Mouse (Mus musculus): ENCODE results near the gene Paip2b.
"Not testable (repeated sequence)": the region's sequence is repeated elsewhere in the genome, so short reads cannot be mapped to it uniquely, and the experiment has no call there.

Gene Paip2b

GRCm38 (mm10) chr6:83802033-83802432 lies 29.5 kb downstream of the Paip2b start:
- DNase-seq (ENCODE audit: low spot score in 2 of 2): no peak

DNA sequence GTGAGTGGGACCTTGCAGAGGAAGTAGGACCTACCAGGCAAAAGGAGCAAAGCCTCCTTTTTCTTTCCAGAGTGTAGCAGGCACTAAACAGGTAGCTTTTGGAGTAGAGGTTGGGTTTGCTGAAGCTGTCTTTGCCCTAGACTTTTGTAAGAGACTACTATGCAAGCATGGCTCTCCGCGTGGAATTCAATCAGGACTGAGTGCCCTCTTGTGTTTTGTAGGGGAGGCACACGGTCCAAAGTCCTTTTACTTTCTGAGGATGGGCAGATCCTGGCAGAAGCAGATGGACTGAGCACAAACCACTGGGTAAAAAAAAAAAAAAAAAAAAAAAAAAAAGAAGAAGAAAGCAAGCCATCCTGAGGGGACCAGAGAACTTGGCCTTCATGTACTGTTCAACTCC lies 34.9 kb downstream of the Paip2b start:
- no peak for DNase-seq (ENCODE audit: low spot score in 2 of 2)

GRCm38 (mm10) chr6:83795492-83795900 lies 36.0 kb downstream of the Paip2b start:
- DNase-seq (ENCODE audit: low spot score in 2 of 2): peak in 1 of 2 experiments; percentile 55

GRCm38 (mm10) chr6:83794760-83795296 lies 36.7 kb downstream of the Paip2b start, which contains the start of gene Nagk:
Gene Nagk, plus strand, starts transcription at chr6:83794982.
- DNase-seq (ENCODE audit: low spot score in 2 of 2): peak; percentile 88 to 96

- DNase-seq (ENCODE audit: low spot score in 2 of 2): no peak
These were observed 40.2 kb downstream of the Paip2b start for GRCm38 (mm10) chr6:83791251-83791890.

DNA sequence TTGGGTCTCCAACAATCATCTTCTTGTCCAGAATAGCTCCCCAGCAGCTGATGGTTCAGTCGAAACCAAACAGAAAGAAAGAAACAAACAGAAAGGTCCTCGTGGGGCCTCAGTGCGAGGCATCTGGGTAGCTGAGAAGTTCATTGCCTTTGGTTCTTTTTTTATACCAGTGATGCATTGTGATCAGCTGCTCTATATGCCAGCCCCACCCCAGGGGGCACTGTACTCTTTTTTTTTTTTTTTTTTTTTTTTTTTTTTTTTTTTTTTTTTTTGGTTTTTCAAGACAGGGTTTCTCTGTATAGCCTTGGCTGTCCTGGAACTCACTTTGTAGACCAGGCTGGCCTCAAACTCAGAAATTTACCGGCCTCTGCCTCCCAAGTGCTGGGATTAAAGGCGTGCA lies 41.0 kb downstream of the Paip2b start:
- DNase-seq (ENCODE audit: low spot score in 2 of 2): not testable (repeated sequence)

DNA sequence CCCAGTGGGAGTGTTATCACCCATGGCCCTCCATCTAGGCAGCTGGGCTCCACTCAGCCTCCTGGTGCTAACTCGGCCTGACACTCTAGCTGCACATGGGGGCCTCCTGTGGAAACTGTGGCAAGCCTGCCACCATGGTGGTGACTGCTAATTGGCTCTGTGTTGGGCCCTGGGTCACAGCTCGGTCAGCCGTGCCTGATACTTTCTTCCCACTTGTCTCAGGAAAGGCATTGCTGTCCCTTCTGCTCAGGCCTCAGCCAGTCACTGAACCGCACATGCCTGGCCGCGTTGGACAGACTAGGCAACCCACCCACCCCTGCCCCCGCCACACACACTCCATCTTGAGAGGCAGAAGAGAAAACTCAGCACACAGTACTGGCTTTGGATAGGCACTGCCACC lies 43.0 kb downstream of the Paip2b start:
- DNase-seq (ENCODE audit: low spot score in 2 of 2): no peak

- DNase-seq (ENCODE audit: low spot score in 2 of 2): no peak
These were observed 45.1 kb downstream of the Paip2b start for GRCm38 (mm10) chr6:83786426-83786825.

- DNase-seq (ENCODE audit: low spot score in 2 of 2): peak in 1 of 2 experiments; percentile 43
These were observed 52.5 kb downstream of the Paip2b start for GRCm38 (mm10) chr6:83779026-83779425.

GRCm38 (mm10) chr6:83778306-83778705 lies 53.2 kb downstream of the Paip2b start:
- no peak for DNase-seq (ENCODE audit: low spot score in 2 of 2)

DNA sequence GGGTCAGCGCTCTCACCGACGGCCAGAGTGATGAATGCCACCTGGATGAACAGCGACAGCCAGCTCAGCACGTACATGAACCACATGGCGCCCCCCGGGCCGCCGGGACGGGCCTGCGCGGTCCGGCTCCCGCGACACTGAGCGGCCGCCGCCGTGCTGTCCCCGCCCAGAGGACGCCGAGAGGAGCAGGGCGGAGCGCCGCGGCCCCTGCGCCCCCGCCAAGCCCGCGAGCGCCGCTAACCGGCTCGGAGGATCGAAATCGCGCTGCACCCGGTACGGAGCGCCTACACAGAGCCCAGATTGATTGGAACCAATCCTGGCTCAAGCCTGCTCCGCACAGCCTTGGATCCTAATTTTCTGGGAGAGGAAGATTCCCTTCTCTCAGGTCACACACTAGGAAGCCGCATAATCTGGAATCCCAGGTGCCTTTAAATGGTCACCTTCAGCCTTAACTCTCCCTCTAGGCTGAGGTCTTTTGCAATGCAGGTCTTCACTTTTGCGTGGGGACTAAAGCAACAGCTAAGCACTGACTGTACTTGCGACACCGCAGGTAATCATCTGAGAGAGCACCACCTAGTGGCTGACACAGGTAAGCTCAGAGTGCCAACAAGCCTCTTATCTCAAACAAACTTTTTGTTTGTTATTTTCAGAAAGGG lies 55.8 kb downstream of the Paip2b start, which contains the start of gene Tex261:
TSS of gene Tex261 (minus strand) at position 176 of the 656 bp plus-strand sequence.
- peak; percentile 81 to 86 for DNase-seq (ENCODE audit: low spot score in 2 of 2)

- DNase-seq (ENCODE audit: low spot score in 2 of 2): no peak
These were observed 56.6 kb downstream of the Paip2b start for GRCm38 (mm10) chr6:83774781-83775563.

GRCm38 (mm10) chr6:83774126-83774525 lies 57.4 kb downstream of the Paip2b start:
- DNase-seq (ENCODE audit: low spot score in 2 of 2): no peak

- DNase-seq (ENCODE audit: low spot score in 2 of 2): no peak
These were observed 63.1 kb downstream of the Paip2b start for GRCm38 (mm10) chr6:83768485-83768884.

GRCm38 (mm10) chr6:83766982-83767381 lies 64.6 kb downstream of the Paip2b start:
- no peak for DNase-seq (ENCODE audit: low spot score in 2 of 2)

DNA sequence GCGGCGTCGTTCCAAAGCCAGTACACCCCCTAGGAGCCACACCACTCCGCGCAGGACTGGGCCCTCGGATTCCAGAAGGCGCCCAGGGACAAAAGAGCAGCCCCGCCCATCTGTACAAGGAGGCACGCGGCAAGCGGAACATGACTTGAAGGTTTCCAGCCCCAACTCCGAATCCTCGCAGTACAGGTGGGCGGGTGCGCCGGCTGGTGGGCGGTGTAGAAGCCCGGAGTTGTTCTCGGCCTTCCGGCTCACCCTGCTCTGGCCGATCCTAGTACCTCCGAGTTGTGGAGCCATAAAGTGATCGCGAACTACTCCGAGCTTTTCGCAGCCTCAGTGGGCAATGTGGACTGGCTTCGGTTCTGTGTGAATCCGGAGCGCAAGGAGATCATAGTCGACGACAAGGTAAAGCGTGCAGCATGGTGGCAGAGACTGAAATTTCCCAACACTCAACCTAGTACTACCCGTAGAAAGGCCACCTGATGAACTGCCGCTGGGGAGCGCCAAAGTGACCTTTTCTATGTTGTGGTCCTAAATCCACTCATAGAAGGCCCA lies 68.6 kb downstream of the Paip2b start:
- DNase-seq (ENCODE audit: low spot score in 2 of 2): peak; percentile 13 to 36

GRCm38 (mm10) chr6:83762344-83762743 lies 69.2 kb downstream of the Paip2b start, which contains the start of gene Ankrd53:
Gene Ankrd53, plus strand, starts transcription at chr6:83762644.
- no peak for DNase-seq (ENCODE audit: low spot score in 2 of 2)

GRCm38 (mm10) chr6:83756051-83756450 lies 75.5 kb downstream of the Paip2b start:
- no peak for DNase-seq (ENCODE audit: low spot score in 2 of 2)

All from urinary bladder, adult 18-20 months (tissue).